Mouse (Mus musculus): ENCODE results near the gene Gpr39. TPM values are rescaled to one million over a fixed set of nuclear protein-coding genes. Genes with fewer than 3 reads are reported as not detected.

The Gpr39 gene
- polyA plus RNA-seq, 1 experiment from 2014 or later, result 2.2 TPM

GRCm38 (mm10) chr1:125694338-125694737 is 17.5 kb downstream of the Gpr39 start:
- Histone ChIP-seq H3K9ac (no peak overlapping the region), H3K4me1 (no peaks in the 10 kb centered on the region), H3K9me3 (no peaks in the 10 kb centered on the region), H3K27ac (replicated peaks) (no peak overlapping the region), H3K4me3 (no peak overlapping the region), H3K36me3 (no peaks in the 10 kb centered on the region), H3K27me3 (replicated peaks) (no peaks in the 10 kb centered on the region), H3K4me2 (no peak overlapping the region)
- ATAC-seq (ENCODE audit: extremely low read depth, insufficient number of reproducible peaks, low FRiP score, low TSS enrichment), result no peak
- 75% methylated on average over 5 of the region's 5 CpGs for WGBS

DNA sequence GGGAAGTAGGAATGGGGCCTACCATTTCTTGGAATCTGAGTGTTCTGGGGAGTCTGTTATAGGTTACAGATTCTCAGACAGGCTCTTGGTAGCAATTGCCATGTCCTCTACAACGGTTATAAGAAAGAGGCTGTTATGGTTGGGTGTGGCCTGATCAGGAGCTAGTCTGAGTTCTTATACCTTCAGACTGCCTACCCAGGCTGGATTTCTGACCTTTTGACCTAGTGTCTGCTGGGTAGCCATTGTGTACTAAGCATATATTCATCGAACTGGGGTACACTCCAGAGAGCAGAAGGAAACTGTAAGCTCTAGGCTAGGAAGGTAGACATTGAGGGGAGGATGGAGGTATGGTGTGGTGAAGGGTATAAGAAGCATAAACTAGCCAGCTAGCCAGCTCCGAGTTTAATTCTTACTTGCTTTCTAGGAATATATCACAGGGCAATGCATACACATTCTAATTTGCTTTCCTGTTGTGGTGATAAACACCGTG is 24.4 kb downstream of the Gpr39 start:
- Histone ChIP-seq H3K4me3 (no peak overlapping the region), H3K27me3 (replicated peaks) (no peaks in the 10 kb centered on the region), H3K36me3 (no peaks in the 10 kb centered on the region), H3K4me2 (no peak overlapping the region), H3K9ac (no peak overlapping the region), H3K27ac (replicated peaks) (0 out of 2 replicates have a peak overlapping the region, but pooled peaks have one; percentile 61), H3K9me3 (no peaks in the 10 kb centered on the region), H3K4me1 (peaks cover 30% of the 10 kb centered on the region)
- no peak for ATAC-seq (ENCODE audit: extremely low read depth, insufficient number of reproducible peaks, low FRiP score, low TSS enrichment)
- WGBS, result 83% methylated on average over 4 of the region's 4 CpGs

DNA sequence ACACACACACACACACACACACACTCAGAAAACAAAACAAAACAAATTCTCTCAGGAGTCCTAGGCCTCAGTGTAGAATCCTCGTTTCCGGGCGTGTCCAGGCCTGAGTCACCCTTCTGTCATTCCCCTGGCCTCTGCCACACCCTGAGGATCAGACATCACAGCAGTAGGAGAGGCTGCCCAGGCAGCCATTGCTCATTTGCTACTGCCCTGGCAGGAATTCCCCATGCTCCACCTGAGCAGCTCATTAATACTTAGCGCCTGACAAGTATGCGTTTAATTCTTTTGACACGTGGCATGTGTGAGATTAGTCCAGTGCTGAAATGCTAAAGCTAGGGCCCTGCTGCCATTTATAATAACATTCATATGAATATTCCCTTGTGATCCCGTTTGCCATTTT is 25.0 kb downstream of the Gpr39 start:
- Histone ChIP-seq H3K9ac (no peak overlapping the region), H3K4me1 (peaks cover 30% of the 10 kb centered on the region), H3K27ac (replicated peaks) (peak overlapping the region; percentile 61), H3K9me3 (no peaks in the 10 kb centered on the region), H3K4me3 (no peak overlapping the region), H3K4me2 (no peak overlapping the region), H3K36me3 (no peaks in the 10 kb centered on the region), H3K27me3 (replicated peaks) (no peaks in the 10 kb centered on the region)
- ATAC-seq (ENCODE audit: extremely low read depth, insufficient number of reproducible peaks, low FRiP score, low TSS enrichment), result no peak
- 58% methylated on average over 7 of the region's 7 CpGs for WGBS

DNA sequence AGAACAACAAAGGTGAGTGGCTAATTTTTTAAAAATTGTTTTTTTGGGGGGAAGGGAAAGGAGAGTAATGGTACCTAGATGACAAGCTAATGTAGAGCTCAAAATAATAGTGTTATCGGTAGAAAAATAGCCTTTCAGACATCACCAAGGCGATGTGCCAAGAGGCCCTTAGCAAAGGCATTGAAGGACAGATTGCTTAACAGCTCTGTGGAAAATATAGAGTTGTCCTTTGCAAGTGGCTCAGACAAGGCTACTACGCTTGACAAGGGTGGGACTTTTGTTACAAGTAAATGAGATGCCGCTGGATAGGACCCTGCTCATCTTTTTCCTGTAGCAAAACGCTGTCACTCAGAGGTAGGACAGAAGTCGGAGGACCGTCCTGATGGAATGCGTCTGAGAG is 25.5 kb downstream of the Gpr39 start:
- no peak overlapping the region for H3K4me3 ChIP-seq
- no peak overlapping the region for H3K9ac ChIP-seq
- no peaks in the 10 kb centered on the region for H3K36me3 ChIP-seq
- no peaks in the 10 kb centered on the region for H3K9me3 ChIP-seq
- H3K4me2 ChIP-seq, result peak overlapping the region; percentile 38
- no peaks in the 10 kb centered on the region for H3K27me3 ChIP-seq (replicated peaks)
- no peak for ATAC-seq (ENCODE audit: extremely low read depth, insufficient number of reproducible peaks, low FRiP score, low TSS enrichment)
- H3K4me1 ChIP-seq, result peaks cover 30% of the 10 kb centered on the region
- WGBS, result 38% methylated on average over 8 of the region's 8 CpGs
- peak overlapping the region; percentile 61 for H3K27ac ChIP-seq (replicated peaks)

DNA sequence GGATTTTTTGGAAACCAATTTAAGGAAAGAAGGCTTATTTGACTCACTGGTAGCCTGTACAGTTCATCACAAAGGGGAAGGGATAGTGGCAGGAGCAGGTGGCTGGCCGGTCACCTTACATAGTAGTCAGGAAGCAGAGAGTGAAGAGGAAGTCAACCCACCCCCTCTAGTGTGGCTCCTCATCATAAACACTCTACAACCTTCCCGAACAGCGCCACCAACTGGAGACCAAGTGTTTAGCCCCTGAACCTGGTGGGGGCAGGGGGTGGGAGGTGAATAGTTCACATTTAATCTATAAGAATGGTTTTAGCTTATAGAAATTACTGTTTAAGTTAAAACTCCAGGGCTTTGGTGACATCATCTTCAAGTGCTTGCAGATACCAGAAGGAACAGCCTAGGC is 28.6 kb downstream of the Gpr39 start:
- H3K4me2 ChIP-seq, result no peak overlapping the region
- no peak overlapping the region for H3K27ac ChIP-seq (replicated peaks)
- H3K27me3 ChIP-seq (replicated peaks), result no peaks in the 10 kb centered on the region
- no peak overlapping the region for H3K9ac ChIP-seq
- H3K36me3 ChIP-seq, result no peaks in the 10 kb centered on the region
- H3K4me1 ChIP-seq, result peaks cover 25% of the 10 kb centered on the region
- no peaks in the 10 kb centered on the region for H3K9me3 ChIP-seq
- 63% methylated on average over 3 of the region's 3 CpGs for WGBS
- H3K4me3 ChIP-seq, result no peak overlapping the region
- no peak for ATAC-seq (ENCODE audit: extremely low read depth, insufficient number of reproducible peaks, low FRiP score, low TSS enrichment)

DNA sequence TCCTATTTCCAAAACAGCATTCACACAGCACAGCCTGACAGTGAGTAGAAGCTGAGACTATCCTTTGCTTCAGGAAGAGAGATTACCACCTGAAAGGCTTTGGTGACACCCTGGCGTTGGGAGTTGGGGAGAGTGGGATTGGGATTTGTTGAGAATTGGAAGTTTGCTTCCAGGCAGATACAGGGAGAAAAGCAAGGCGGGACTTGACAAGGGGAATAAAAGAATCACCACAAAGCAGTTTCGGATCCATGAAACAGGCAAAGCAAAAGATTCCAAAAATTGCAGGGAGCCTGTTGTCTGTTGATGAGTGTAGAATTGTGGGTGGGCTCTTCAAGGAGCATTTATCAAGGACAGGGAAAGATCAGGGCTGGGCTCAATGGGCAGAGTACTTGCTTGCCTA is 38.5 kb downstream of the Gpr39 start:
- Histone ChIP-seq H3K27ac (replicated peaks) (no peak overlapping the region), H3K4me2 (no peak overlapping the region), H3K4me3 (no peak overlapping the region), H3K9ac (no peak overlapping the region), H3K4me1 (peaks cover 13% of the 10 kb centered on the region), H3K36me3 (no peaks in the 10 kb centered on the region), H3K9me3 (no peaks in the 10 kb centered on the region), H3K27me3 (replicated peaks) (no peaks in the 10 kb centered on the region)
- no peak for ATAC-seq (ENCODE audit: extremely low read depth, insufficient number of reproducible peaks, low FRiP score, low TSS enrichment)
- WGBS, result 72% methylated on average over 3 of the region's 3 CpGs

- Histone ChIP-seq H3K27ac (replicated peaks) (no peak overlapping the region), H3K4me2 (no peak overlapping the region), H3K9me3 (no peaks in the 10 kb centered on the region), H3K9ac (no peak overlapping the region), H3K36me3 (no peaks in the 10 kb centered on the region), H3K4me3 (no peak overlapping the region), H3K27me3 (replicated peaks) (no peaks in the 10 kb centered on the region), H3K4me1 (peaks cover 13% of the 10 kb centered on the region)
- ATAC-seq (ENCODE audit: extremely low read depth, insufficient number of reproducible peaks, low FRiP score, low TSS enrichment), result no peak
- WGBS, result 83% methylated on average over 6 of the region's 6 CpGs
These were observed 39.4 kb downstream of the Gpr39 start for GRCm38 (mm10) chr1:125716241-125716640.

- Histone ChIP-seq H3K27ac (replicated peaks) (no peak overlapping the region), H3K4me2 (no peak overlapping the region), H3K27me3 (replicated peaks) (no peaks in the 10 kb centered on the region), H3K9me3 (no peaks in the 10 kb centered on the region), H3K36me3 (no peaks in the 10 kb centered on the region), H3K9ac (no peak overlapping the region), H3K4me3 (no peak overlapping the region), H3K4me1 (peaks cover 12% of the 10 kb centered on the region)
- ATAC-seq (ENCODE audit: extremely low read depth, insufficient number of reproducible peaks, low FRiP score, low TSS enrichment), result no peak
- WGBS, result 73% methylated on average over 5 of the region's 5 CpGs
These were observed 41.1 kb downstream of the Gpr39 start for GRCm38 (mm10) chr1:125717906-125718305.

- 23% methylated on average over 6 of the region's 6 CpGs for WGBS
- no peaks in the 10 kb centered on the region for H3K27me3 ChIP-seq (replicated peaks)
- ATAC-seq (ENCODE audit: extremely low read depth, insufficient number of reproducible peaks, low FRiP score, low TSS enrichment), result no peak
These were observed 42.3 kb downstream of the Gpr39 start for GRCm38 (mm10) chr1:125719127-125719526.

GRCm38 (mm10) chr1:125721104-125721758 is 44.4 kb downstream of the Gpr39 start:
- Histone ChIP-seq H3K4me1 (peaks cover 12% of the 10 kb centered on the region), H3K27ac (replicated peaks) (no peak overlapping the region), H3K4me2 (no peak overlapping the region), H3K9me3 (no peaks in the 10 kb centered on the region), H3K4me3 (no peak overlapping the region), H3K9ac (no peak overlapping the region), H3K27me3 (replicated peaks) (no peaks in the 10 kb centered on the region), H3K36me3 (no peaks in the 10 kb centered on the region)
- WGBS, result 87% methylated on average over 12 of the region's 12 CpGs
- ATAC-seq (ENCODE audit: extremely low read depth, insufficient number of reproducible peaks, low FRiP score, low TSS enrichment), result no peak

More at GRCm38 (mm10) chr1:125719127-125719526, 42.3 kb downstream of the Gpr39 start:
- Histone ChIP-seq H3K4me3 (no peak overlapping the region), H3K4me2 (no peak overlapping the region), H3K36me3 (no peaks in the 10 kb centered on the region), H3K27ac (replicated peaks) (no peak overlapping the region), H3K9ac (no peak overlapping the region), H3K4me1 (peaks cover 12% of the 10 kb centered on the region), H3K9me3 (no peaks in the 10 kb centered on the region)

GRCm38 (mm10) chr1:125724304-125724703 is 47.5 kb downstream of the Gpr39 start:
- Histone ChIP-seq H3K27ac (replicated peaks) (no peak overlapping the region), H3K4me2 (no peak overlapping the region), H3K36me3 (no peaks in the 10 kb centered on the region), H3K27me3 (replicated peaks) (no peaks in the 10 kb centered on the region), H3K9me3 (no peaks in the 10 kb centered on the region), H3K4me3 (no peak overlapping the region), H3K9ac (no peak overlapping the region), H3K4me1 (peaks cover 8% of the 10 kb centered on the region)
- WGBS, result 73% methylated on average over 5 of the region's 5 CpGs
- ATAC-seq (ENCODE audit: extremely low read depth, insufficient number of reproducible peaks, low FRiP score, low TSS enrichment), result no peak

DNA sequence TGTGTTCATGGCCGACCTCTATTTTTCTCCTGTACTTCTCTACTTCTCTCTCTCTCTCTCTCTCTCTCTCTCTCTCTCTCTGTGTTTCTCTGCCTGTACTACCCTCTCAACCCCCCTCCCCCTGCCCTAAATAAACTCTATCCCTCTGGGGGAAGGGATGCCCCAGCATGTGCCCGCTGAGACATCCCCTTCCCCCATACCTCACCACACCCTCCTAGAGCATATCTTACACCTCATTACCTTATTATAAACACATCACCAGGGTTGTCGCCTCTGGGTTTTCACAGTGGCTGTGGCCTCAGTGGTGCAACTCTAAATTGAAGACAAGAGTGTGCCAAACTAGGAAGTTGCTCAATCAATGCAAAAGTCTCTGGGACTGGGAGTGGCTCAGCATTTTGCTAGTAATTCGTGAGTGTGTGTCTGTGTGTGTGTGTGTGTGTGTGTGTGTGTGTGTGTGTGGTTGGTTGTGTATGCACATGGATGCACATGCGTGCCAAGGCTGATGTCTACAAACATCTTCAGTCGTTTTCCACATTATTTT is 52.3 kb downstream of the Gpr39 start:
- 0 out of 2 replicates have a peak, but pooled peaks cover 3% of the 10 kb centered on the region for H3K4me1 ChIP-seq
- H3K27me3 ChIP-seq (replicated peaks), result no peaks in the 10 kb centered on the region
- H3K9ac ChIP-seq, result no peak overlapping the region
- H3K4me2 ChIP-seq, result no peak overlapping the region
- H3K9me3 ChIP-seq, result no peaks in the 10 kb centered on the region
- H3K36me3 ChIP-seq, result no peaks in the 10 kb centered on the region
- ATAC-seq (ENCODE audit: extremely low read depth, insufficient number of reproducible peaks, low FRiP score, low TSS enrichment), result no peak
- no peak overlapping the region for H3K4me3 ChIP-seq
- 64% methylated on average over 6 of the region's 6 CpGs for whole genome bisulfite sequencing
- no peak overlapping the region for H3K27ac ChIP-seq (replicated peaks)

All from heart, embryonic 13.5 days (tissue).